Mouse (Mus musculus) kidney, adult 18-20 months (tissue): Measurements from ENCODE around the gene Zfp618.

Experiments
- DNase-seq: peaks from one replicate; pipeline ENCODE4 v3.0.0; 2021

Gene Zfp618

DNA sequence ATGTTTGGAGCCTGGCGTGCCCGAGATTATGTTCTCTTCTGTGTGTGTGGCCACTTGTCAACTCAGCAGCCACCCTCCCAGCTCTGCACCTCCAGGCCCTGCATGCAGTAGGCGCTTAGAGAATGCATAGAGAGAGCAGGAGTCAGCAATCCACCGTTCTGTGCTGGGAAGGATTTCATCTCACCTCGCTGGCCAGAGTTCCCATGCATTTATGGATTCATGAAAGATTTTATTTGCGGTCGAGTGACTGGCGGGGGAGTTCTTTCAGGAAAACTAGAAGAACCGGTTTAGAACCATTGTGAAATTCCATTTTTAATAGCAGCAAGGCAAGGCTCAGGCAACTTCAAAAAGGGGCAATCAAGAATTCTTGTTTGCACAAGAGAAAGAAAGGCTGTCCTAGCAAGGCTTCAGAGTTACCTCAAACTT lies 67.2 kb downstream of the Zfp618 start:
- peak; percentile 52 for DNase-seq

DNA sequence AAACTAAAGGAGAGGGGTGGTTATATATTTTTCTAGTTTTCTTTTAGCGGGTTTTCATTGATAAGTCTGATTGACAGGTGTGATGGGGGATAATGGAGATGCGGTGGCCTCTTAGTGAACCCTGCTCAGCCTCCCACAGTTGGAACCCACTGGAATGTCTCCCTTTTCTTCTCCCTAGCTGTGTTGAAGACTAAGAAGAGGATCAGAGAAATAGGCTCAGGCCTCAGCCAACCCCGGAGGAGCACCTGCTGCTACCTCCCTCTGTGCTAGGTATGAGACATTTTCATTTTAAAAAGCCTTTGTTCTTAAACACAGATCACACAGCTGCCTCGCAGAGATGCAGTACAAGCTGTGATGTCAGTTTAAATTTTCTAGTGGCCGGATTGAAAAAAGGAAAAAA lies 68.4 kb downstream of the Zfp618 start:
- DNase-seq = no peak

DNA sequence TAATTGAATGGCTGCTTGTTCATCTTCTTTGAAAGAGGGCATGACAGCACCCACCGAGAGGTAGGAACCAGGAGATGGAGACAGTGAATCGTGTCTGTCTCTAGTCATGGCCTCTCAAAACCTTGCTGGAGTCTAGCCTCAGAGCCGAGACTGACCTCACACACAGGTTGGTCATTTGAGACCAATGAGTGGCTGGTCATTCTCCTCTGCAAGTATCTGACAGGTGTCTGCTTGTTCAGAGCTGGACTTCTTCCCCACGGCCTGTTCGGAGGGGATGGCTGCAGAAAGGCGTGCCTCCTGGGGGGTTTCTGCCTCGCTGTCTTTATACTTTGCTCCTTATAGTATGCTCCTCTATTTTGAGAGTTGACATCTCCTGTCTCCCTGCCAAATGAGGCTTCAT lies 70.6 kb downstream of the Zfp618 start:
- DNase-seq = no peak

DNA sequence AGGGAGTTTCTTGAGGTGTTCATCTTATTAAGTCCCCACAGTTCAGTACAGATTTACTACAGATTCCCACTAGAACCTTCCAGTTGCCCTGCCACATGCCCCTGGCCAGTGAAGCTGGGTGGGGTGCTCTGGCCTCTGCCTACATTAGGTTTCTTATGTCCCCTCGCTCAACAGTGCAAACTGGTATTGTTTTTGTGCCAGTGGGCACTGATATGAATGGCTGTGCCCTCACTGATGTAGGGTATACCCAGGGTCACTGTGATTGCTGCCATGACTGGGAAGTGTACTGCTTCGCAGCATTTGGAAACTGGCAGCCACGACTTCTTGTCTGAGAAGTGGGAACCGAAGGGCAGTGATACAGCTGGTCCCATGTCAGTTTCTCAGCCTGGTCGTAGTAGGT lies 71.4 kb downstream of the Zfp618 start:
- DNase-seq = no peak

DNA sequence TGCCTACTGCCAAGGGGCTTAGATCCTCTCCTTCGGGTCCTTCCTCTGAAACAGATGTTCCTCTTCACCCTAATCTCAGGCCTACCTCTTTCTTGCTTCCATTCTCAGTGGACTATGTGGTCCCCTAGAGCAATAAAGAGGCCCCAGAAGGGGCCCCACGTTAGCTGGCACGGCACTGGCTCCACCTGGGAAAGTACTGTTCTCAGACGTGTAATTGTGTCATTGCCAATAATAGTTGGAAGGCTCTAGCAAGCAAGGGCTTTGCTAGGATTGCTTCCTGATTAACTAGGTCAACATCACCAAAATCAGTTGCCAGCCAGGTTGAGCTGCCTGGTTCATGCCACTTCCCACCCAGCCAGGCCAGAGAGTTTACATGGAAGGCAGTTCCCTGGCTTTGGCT lies 72.2 kb downstream of the Zfp618 start:
- DNase-seq = no peak

DNA sequence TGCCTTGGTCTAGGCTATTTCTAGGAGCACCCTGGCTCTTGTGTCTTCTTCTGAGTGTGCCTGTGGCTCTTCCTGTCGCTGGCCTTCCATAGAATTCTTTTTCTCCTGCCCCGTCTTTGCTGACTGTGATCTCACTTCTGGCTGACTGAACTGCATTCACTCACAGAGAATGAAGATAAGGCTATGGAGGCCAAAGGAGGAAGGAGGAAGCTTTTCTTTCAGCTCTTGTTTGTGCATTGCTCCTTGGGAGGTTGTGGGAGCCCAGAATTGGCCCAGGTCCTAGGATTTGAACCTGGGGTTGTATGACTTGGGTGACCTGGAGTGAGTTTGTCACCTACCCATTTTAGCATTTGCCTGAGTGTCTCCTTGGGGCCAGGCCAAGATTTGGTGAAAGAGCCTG lies 72.9 kb downstream of the Zfp618 start:
- DNase-seq = no peak

DNA sequence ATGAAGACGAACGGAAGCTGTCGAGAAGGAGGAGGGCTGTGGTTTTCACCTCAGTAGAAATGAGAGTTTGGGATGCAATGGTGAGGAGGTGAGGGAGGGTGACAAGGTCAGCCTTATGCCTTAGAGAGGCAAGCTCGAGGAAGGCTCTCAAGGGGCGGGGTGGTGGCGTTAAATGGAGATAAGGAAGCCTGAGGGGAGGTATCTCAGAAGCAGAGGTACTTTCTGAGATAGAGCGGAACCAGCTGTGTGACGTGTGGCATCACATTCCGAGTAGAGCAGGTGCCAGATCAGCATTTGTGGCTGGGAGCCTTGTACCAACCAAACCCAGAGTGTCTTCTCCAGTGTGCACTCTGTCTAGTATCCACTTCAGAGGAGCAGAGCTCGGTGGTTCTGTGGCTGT lies 73.6 kb downstream of the Zfp618 start:
- DNase-seq = no peak

DNA sequence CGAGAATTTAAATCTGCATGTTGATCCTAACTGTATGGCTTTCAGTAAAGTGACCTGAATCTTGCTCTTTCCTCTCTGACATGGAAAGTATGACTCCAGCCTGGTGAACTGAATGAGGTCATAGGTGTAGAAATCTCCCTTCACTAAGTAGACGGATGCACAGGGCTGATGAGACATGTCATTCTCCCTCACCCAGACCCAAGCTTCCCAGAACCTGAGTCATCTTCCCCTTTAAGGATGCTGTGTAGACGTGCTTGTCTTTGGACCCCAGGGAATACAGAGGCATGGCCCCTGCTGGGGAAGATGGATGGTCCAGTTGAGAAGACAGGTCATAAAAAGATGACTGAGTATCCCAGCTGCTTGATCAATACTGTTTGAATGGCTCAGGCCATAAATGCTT lies 83.2 kb downstream of the Zfp618 start:
- no peak for DNase-seq

DNA sequence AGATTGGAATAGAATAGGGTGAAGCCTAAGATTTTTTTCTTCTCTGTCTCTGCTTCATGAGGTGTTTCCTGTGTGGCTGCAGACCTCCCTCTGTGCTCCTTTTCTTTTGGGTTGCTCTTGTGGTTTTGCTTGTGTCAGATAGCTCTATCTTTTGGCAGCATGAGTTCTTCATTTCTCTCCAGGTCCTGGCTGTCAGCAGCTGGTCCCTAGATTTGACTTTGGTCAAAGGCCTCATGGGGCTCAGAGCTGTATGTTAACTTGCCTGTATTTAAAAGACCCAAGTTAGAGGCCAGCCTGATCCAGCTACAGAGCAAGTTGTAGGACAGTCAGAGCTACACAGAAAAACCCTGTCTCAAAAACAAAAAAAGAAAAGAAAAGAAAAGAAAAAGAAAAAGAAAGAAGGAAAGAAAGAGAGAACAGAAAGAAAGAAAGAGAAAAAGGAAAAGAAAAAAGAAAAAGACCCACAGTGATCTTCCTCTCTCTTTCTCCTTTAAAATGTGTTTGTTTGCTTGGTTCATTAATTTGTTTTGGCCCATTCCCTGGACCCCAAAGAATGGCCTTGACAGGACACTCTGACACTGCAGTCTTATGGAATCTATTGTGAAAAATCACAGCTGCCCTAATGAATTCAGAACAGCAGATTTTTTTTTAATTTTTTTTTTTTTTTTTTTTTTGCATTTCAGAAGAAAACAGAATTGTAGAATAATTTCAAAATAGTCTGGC lies 84.4 kb downstream of the Zfp618 start:
- DNase-seq = peak; percentile 8

DNA sequence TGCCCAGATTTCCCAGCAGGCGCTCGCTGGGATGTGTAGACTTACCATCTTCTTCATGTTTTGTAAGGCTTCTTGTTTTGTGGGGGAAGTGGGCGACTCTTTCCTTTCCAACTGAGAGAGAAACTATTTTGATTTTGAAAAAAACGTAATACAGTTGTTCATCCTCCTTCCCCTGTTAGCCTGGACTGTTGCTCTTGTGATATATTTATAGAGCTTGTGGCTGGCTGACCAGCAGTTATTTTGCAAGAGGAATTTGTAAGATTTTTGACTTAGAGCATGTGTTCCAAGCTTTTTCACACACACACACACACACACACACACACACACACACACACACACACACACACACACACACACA lies 84.9 kb downstream of the Zfp618 start:
- no peak for DNase-seq

DNA sequence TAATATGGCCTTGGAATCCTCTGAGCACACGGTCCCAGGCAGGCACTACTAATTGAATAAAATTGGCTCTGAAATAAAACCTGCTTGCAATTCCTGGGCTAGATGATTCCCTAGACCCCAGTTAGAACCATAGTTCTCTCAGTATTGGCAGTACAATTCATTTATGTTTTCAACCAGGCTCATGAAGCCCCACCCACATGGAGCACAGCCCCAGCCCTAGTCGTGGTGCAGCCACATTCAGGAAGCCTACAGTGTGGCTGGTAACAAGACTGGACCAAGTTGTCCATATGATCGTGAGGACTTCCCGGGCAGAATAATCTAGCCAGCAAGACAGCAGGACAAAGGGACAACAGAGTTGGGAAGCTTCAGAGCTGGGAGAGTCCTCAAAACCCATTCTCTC lies 85.6 kb downstream of the Zfp618 start:
- no peak for DNase-seq

DNA sequence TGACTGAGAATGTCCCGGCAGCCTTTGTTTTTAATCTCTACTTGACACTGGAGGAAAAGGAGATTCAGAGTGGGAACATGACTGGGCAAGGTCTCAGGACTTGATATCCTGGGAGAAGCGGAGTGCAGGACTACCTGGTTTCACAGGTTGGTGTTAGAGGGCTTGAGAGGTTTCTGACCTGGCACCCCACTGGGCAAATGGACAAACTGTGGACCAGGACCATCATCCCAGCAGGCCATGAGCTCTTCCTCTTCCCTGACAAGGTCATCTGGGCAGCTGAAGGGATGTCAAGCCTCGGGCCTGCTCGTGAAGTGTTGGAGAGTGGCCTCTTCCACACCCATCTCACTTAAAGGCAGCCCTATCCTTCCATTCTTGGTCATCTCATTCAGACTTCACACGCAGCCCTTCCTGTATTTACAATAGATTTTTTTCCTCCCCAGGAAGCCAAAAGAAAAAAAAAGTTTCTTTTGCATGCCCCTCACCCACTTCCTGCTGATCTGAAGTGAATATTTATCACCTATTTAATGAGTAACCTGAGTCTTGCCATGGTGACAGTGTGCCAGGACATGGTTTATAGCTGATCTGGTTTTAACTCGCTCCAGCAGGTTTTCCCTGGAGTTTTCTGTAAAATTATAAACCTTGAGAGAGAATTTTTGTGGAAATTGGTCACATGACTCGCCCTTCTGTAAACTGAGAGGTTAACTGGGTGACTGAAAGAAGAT lies 86.7 kb downstream of the Zfp618 start:
- DNase-seq = peak; percentile 84

DNA sequence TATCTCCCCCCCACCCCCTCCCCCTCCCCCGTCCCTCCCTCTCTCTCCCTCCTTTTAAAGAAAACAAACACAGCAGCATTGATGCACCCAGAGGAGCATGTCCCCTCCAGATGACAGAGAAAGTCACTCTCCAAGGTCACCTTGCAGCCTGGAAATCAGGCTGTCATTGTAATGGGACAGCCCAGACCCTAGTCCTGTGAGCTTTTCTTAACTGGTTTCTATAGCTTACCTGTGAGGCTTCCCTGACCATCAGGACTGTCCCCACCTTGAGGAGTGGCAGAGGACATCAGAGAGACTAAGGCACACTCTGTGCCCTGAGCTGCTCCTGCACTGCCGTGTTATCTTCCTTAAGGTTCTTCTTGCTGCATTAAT lies 87.3 kb downstream of the Zfp618 start:
- peak; percentile 61 for DNase-seq

DNA sequence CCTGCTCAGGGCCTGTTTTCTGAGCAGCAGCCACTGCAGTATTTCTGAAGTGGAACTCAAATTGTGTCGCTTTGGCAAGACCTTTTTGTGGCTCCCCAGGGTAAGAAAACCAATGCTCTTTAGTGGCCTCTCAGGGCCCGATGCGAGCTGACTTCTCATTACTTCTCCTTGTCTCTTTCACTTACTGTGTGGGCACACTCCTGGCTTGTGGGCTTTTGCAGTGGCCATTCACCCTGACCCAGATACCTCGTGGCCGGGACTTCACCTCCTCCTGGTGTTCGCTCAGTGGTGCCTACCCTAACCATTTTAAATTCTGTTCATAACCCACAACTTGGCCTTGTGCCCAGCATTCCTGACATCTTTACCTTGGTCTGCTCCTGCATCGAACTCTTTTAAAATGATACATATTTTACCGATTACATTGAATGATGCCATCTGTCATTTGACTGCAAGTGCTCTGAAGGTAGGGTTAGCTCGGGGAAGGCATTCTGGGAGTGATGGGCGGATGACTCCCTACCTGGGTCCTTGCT lies 89.9 kb downstream of the Zfp618 start:
- DNase-seq = peak; percentile 12

DNA sequence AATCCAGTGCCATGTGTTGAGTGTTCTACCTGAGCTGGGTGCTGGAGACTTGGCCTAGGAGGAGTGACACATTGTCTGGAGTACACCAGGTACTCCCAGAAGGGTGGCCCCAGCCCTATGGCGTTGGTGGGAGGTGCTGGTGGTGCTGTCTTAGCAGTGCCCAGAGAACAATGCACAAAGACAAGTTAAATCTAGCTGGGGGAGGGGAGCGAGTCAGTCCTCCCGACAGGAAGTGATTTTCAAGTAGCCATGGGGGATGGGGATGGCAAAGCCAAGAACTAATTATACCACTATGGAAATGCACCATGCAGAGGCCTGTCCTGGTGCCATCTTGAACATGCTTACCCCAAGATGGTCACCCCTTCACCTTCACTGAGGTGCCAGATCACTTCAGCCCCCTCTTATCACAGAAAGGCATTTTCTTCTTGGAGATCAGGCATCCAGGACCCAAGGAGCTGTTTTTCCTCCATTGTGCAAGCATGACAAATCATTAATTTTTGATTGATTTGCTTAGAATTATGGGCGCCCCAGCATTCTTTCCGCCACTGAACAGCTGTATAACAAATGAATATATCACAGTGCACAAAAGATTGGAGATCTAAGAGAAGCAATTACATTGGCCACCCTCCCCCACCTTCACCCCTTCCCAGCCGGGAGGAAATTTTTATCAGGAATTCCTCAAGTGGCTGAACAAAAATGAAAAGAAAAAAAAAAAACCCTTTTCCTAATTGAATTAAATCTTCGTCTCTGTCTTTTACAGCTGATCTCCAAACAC lies 91.5 kb downstream of the Zfp618 start:
- DNase-seq = no peak

DNA sequence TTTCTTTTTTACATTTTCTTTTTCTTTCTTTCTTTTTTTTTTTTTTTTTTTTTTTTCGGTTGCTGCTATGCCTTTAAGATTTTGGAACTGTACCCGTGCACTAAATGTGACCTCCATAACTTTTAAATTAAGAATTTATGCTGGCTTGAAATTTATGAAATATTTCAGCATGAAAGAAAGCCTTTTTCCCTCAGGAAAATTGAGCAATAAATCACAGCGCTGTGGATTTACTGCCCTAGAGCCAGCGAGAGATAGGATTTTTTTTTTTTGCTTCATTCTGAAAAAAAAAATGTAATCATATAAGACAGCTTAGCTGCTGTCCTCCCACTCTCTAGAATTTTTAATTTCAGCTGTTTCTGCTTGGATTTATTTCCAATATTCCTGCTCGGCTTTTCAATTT lies 92.2 kb downstream of the Zfp618 start:
- DNase-seq = no peak

DNA sequence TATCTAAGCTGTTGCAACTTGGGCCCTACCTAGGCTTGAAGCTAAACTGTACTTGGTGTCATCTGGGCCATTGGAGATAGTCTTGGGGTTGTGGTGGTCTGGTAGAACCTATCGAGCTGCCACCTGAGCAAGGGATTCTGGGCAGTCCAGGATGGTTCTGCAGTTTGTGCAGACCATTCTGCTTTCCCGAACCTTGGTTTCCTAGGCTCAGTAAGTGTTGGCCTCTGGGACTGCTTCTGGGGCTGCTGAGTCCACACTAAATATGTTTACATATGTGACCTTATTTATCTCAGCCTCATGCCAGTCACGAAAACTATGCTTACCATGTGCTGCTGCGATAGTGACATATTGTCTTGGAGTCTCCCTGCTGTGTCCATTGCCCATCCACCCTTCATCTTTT lies 93.3 kb downstream of the Zfp618 start:
- no peak for DNase-seq

DNA sequence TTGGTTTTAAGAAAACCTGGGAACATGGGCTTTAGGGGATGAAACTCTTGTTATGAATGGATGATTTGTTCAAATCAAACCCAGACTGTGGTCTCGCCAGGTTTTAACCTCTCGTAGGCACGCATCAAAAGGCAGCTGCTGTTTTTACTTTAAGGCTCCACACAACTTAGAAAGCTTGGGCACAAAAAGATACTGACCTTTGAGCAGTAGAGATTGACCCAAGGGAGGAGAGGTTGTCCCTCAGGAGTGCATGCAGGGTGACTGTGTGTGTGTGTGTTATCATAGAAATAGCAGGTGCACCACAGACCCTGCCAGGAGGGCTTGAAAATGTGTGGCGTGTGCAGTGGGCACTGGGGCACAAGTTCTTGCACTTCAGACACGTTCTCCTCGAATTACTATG lies 95.0 kb downstream of the Zfp618 start:
- no peak for DNase-seq

DNA sequence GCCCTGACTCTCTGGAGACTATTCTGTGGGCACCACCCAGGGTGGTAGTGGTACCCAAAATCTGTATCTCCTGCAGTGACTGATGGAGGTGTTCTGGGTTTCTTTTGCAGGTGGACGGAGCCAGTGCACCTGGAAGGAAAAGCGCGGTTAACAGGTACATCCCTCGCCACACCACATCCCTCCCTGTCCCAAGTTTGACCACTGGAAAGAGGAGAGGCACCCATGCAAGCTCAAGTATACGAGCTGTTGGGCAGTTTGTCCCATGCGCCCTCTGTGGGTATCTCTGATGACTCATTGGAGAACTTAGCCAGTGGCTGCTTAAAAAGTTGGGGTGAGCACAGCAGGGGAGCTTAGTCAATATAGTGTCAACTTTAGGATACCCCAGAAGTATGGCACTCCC lies 96.0 kb downstream of the Zfp618 start:
- no peak for DNase-seq

DNA sequence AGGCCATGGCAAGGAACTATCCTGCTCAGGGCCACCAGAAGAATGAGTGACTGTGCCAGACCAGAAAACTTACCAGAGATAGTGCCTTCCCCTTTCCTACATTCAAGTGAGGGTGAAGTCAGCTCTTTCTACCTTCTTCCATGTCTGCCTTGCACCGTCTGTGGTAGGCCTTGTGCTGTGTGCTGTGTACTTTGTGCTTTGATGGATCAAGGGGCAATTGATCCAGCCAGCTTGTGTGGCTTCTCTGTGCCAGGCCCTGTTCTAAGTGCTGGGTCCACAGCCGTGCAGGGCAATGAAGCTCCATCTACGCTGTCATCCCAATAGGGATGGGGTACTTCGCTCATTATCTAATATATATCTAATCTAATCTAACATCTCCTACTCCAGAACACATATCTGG lies 98.0 kb downstream of the Zfp618 start:
- no peak for DNase-seq

DNA sequence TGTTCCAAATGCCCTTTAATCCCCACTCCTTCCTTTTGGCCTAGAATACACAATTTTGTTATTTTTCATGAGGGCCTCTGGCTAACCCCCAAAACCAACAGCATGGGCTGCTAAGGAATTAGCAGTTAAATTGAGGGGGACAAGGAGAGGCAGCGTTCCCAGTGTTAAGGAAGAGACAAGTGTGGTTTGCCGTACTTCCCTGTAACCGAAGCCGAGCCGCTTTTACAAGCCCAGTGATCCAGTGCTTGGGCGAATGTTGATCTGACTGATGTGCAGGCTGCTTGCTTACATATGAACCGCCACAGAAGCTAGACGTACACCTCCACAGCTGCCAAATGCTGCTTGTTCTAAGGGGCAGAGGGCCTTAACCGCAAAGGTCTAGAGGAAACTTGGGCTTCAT lies 99.5 kb downstream of the Zfp618 start:
- peak; percentile 13 for DNase-seq

DNA sequence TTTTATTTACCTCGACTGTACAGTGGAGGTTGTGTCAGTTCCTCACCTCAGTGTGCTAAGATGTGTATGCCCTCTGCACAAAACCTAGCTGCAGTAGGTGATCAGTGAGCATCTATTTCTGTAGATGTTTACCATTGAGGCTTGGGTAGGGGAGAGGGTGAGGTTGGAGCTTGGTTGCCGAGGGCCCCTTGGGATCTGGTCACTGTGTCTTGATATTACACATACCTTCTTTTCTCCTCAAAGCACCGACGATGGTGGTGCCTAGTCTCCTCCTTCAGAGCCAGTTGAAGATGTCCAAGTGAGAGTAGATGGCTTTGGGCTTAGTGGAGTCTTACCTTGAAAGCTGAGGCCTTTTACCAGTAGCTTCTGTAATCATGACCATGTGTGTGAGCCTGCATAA lies 101.4 kb downstream of the Zfp618 start:
- DNase-seq = peak; percentile 18

DNA sequence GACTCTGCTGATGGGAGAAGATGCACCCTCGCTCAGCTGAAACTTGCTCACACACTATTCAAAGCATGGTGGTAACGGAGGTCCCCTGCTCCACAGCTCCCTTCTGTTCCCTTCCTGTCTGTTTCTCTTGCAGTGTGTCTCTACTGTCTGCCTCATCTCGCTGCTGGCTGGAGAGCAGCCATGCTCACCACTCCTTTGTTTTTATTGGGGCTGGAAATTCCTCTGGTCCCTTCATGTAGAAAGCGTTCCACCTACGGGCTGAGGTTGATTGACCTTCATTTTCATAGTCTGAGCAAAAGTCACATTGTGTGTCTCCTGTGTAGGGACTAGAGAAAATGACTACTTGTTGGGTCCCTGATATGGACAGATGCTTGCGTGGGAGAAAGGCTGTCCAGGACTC lies 102.4 kb downstream of the Zfp618 start:
- peak; percentile 40 for DNase-seq
